30 mouse cellular contexts compared by ENCODE assay signal in the genomic region with DNA sequence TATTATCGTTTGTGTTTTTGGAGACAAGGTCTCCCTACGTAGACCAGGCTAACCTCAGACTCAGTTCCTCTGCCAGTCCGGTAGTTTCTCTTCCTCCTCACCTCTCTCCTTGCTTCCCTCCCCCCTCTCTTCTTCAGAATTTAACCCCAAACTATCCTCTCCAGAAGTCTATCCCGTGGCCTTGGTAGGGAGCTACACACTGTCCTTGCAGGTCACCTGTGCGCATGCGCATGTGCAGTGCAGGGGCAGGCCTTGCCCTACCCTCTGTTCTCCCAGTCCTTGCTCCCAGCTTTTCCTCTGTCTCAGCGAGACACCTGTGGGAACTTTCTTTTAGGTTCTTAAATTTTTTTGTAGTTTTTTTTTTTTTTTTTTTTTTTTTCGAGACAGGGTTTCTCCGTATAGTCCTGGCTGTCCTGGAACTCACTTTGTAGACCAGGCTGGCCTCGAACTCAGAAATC. TPM values are rescaled to one million over a fixed set of nuclear protein-coding genes. Genes with fewer than 3 reads are reported as not detected.
"Had no signal": no experiment of that assay in that cellular context is flagged by ENCODE, and none has a peak within 500 bp of the region (broad histone marks: within the 10 kb centered on the region; RNA-seq: fewer than 3 reads in every experiment).

No protein-coding gene starts in this region.

- DNase-seq: kidney, adult 11 months; kidney, adult 8-10 months; kidney, postnatal 10 days; kidney, postnatal 36 days; left cerebral cortex, postnatal 4 days; liver; lung, adult 18-20 months; lung, postnatal 10 days; lung, postnatal 4 days; retina, postnatal 1 day; right cerebral cortex, postnatal 25 days; spleen, adult 18-20 months; thymus, adult 2 months; thymus, postnatal 14 days had no signal

- H3K36me3 ChIP-seq: kidney, embryonic 15.5 days; liver, embryonic 12.5 days; liver, embryonic 15.5 days; lung, embryonic 15.5 days; neural tube, embryonic 12.5 days; neural tube, embryonic 15.5 days; stomach, embryonic 15.5 days had no signal

- H3K4me2 ChIP-seq: liver, embryonic 15.5 days; midbrain, embryonic 11.5 days; neural tube, embryonic 12.5 days; stomach, embryonic 15.5 days had no signal

- ATAC-seq: liver, embryonic 12.5 days had no signal

- H3K27ac ChIP-seq: kidney, embryonic 15.5 days; liver, embryonic 12.5 days; liver, embryonic 15.5 days; lung, embryonic 15.5 days; neural tube, embryonic 12.5 days; neural tube, embryonic 15.5 days; stomach, embryonic 15.5 days had no signal

- H3K9me3 ChIP-seq: kidney, embryonic 15.5 days; liver, embryonic 12.5 days; liver, embryonic 15.5 days; lung, embryonic 15.5 days; neural tube, embryonic 12.5 days; neural tube, embryonic 15.5 days; stomach, embryonic 15.5 days had no signal

- H3K4me3 ChIP-seq: liver, embryonic 12.5 days; liver, embryonic 15.5 days; lung, embryonic 15.5 days; neural tube, embryonic 12.5 days; neural tube, embryonic 15.5 days; stomach, embryonic 15.5 days had no signal

- H3K9ac ChIP-seq: kidney, embryonic 15.5 days; liver, embryonic 12.5 days; liver, embryonic 15.5 days; lung, embryonic 15.5 days; neural tube, embryonic 12.5 days; neural tube, embryonic 15.5 days; stomach, embryonic 15.5 days had no signal

RNA-seq across cellular contexts. Expression of a gene that starts 3.3 kb away (rescaled TPM):
- total RNA-seq: layer of hippocampus, adult 8-10 months; layer of hippocampus, postnatal 14 days; left cerebral cortex, adult 8-10 months; left cerebral cortex, postnatal 14 days; left cerebral cortex, postnatal 4 days; megakaryocyte progenitor cell, adult 5-6 weeks; megakaryocyte-erythroid progenitor cell, adult 5-6 weeks had no signal
- polyA plus RNA-seq: intestine, embryonic 14.5 days; kidney, embryonic 15.5 days; liver, embryonic 12.5 days; liver, embryonic 15.5 days; midbrain, embryonic 11.5 days; midbrain, embryonic 14.5 days; neural tube, embryonic 12.5 days; neural tube, embryonic 15.5 days; stomach, embryonic 15.5 days had no signal

RNA-seq across cellular contexts. Expression of a gene that starts 19.4 kb away (rescaled TPM):
- total RNA-seq: layer of hippocampus, adult 8-10 months; layer of hippocampus, postnatal 14 days; left cerebral cortex, postnatal 14 days; left cerebral cortex, postnatal 4 days; megakaryocyte progenitor cell, adult 5-6 weeks had no signal
